Mouse (Mus musculus) gastrocnemius, postnatal 25 days (tissue): ENCODE data around the gene Ralgps2. TPM values are rescaled to one million over a fixed set of nuclear protein-coding genes. Genes with fewer than 3 reads are reported as not detected.

Experiments
- DNase-seq: peaks from one replicate; pipeline ENCODE4 v3.0.0; 2022
- total RNA-seq, 2 experiments: library from RNA; stranded (reverse); gene quantifications; 1 replicate in 1 of 2; 2 replicates in 1 of 2; pipeline ENCODE4 v1.2.3; 2021

The Ralgps2 gene
- total RNA-seq, 2 experiments from 2014 or later: 1.6 to 1.9 TPM

DNA sequence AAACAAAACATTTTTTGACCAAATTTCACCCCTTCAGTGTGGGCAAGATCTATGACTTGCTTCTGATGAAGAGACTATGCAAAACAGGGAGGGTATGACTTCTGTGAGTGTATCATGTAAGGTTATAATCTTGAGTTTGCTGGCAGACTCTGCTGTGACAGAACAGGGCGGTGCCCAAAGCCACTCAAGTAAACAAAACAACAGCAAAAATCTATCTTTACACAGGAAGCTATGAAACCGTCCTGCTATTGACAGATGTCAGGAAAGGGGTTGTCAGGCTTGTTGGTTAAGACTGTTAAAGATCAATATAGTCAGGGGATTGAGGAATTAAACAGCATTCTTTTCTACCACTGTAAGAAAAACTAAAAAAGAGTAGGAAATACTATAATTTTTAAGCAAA lies 33.8 kb downstream of the Ralgps2 start:
- DNase-seq: no peak

DNA sequence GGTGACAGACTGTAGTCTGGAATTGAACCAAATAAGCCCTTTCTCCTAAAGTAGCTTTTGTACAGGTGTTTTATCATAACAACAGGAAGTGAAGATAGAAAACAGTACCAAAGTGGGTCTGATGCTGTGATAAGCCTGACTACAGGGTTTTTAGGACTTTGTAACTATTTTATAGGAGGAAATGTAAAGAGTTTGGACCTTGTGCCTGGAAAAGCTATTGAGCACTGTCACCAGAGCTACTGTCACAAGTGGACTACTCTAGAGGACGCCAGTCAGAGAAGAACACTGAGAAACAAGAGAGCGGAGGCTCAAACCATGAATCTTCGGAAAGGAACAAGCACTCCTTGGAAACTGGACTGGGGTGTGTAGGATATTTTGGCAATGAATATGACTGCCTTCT lies 35.5 kb downstream of the Ralgps2 start:
- no peak for DNase-seq

DNA sequence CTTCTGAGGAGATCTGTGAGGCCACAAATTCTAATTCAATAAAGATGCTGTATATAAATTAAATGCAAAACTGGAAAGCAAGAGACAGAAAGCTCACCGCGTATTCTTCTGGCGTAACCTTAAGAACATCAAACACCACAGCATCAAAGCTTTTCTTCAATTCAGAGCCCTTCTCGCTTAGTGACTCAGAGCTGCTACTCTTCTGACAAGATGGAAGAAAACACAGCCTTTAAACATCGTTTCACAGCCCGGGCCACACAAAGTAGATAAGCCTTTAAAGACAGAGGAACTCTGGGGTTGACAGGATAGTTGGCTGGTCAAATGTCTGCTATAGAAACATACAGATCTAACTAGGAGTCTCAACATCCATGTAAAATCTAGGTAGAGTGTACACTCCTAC lies 37.7 kb downstream of the Ralgps2 start:
- DNase-seq: no peak

DNA sequence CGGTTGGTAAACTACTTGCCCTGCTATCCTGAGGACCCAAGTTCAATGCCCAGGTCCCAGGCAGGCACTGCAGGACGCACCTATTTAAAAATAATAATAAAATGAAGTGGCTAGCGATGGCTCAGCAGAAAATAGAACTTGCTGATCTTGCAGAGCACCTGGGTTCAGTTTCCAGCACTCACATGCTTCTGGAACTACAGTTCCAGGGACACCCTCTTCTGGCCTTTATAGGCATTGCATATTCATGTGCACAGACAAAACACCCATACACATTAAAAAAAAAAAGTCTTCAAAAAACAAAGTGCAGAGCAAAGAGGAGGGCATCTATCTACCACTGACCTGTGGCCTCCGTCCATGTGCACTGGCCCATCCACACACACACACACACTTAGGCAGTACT lies 47.9 kb downstream of the Ralgps2 start:
- DNase-seq: no peak

DNA sequence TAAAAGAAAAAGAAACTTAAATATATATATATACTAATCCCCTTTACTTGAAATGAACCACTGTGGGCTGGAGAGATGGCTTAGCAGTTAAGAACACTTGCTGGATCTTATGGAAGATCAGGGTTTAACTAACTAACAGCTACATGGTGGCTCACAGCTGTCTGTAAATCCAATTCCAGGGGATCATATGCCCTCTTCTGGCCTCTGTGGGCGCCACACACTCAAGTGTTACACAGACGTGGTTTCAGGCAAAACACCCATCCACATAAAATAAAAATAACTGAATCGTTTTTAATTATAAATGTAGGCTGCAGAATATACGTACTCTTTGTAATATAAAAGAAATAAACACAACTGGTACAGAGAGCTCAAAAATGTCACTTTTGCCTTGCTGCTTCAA lies 50.6 kb downstream of the Ralgps2 start:
- DNase-seq: no peak

DNA sequence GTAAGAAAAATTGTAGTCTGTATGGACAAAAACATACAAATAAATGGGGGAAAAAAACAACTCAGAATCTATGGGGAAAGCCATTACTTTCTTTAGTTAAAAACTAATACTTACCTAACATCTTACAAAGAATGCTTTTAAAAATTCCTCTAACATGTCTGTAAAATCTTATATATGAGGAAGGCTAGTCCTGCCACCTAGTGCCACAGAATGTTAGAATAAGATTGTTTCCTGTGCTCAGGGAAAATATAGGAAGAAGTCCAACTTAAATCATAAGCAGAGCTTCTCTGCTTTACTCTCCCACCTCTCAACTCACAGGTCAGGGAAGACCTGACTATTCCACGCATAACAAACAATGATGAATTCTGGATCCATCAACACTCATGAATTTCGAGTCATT lies 53.5 kb downstream of the Ralgps2 start:
- DNase-seq: no peak

GRCm38 (mm10) chr1:156884782-156885181 lies 54.6 kb downstream of the Ralgps2 start:
- no peak for DNase-seq

DNA sequence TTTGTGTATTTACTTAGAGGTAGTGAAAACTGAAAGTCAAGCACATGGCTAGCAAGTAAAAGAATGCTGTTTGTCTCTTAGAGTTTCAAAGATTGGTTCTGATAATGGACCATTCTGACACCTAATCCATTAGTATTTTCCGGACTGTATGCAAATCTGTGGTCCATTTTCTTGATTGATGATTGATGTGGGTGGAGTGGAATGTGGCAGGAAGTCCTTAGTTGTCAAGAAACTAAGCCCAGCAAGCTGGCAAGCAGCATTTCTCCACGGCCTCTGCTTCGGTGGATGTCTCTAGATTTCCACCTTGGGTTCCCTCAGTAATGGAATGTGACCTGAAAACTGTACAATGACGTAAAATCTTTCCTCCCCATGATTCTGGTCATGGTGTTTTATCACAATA lies 68.8 kb downstream of the Ralgps2 start:
- no peak for DNase-seq

GRCm38 (mm10) chr1:156870028-156870427 lies 69.4 kb downstream of the Ralgps2 start:
- DNase-seq: no peak

- no peak for DNase-seq
These were observed 75.2 kb downstream of the Ralgps2 start for GRCm38 (mm10) chr1:156864240-156864639.

GRCm38 (mm10) chr1:156863726-156864125 lies 75.7 kb downstream of the Ralgps2 start:
- DNase-seq: no peak

GRCm38 (mm10) chr1:156861475-156862043 lies 77.9 kb downstream of the Ralgps2 start:
- DNase-seq: no peak

DNA sequence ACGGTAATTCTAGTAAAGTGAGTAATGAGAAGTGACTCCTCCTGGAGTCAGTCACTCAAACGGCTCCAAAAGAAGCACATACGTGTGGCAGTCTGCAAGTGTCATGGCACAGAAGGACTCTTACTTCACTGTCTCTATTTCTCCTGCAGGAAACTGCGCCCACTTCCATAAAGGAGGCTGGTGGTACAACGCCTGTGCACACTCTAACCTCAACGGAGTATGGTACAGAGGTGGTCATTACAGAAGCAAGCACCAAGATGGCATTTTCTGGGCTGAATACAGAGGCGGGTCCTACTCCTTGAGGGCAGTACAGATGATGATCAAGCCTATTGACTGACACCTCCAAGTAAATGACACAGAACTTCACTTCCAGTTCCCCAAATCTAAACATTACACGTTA lies 79.2 kb downstream of the Ralgps2 start:
- no peak for DNase-seq

GRCm38 (mm10) chr1:156859711-156860250 lies 79.6 kb downstream of the Ralgps2 start:
- no peak for DNase-seq

DNA sequence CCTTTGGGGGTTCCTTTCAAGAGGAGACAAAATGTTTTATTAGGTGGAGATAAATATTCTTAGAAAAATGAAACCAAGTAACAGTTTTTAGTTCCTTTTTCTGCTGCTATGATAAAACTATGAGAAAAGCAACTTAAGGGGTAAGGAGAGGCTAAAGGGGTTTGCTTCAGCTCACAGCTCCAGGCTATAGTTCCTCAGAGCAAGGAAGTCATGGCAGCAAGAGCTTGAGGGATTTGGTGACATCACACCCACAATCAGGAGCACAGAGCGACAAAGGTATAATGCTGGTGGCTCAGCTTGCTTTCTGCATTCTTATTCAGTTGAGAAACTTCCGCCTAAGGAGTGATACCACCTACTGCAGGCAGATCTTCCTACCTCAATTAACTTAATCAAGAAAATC lies 80.3 kb downstream of the Ralgps2 start:
- no peak for DNase-seq

DNA sequence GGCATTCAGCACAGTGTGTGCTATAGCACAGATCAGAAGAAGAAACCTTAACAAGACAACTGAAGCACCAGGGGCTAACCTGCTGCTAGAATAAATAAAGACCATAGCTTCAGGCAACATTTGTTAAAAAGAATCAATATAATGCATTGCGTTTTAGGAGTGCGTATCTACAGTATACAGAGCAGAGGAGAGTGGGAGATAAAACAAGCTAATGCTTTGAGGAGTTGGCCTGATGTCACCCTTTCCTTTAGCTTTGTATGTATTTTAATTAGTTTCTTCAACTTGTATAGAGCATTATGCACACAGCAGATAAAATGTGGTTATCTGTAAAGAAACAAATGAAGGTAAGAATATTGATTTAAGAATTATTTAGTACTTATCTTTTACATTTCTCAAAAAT lies 82.8 kb downstream of the Ralgps2 start:
- no peak for DNase-seq

GRCm38 (mm10) chr1:156854558-156854957 lies 84.9 kb downstream of the Ralgps2 start:
- DNase-seq: no peak

GRCm38 (mm10) chr1:156852872-156853271 lies 86.6 kb downstream of the Ralgps2 start:
- DNase-seq: no peak

DNA sequence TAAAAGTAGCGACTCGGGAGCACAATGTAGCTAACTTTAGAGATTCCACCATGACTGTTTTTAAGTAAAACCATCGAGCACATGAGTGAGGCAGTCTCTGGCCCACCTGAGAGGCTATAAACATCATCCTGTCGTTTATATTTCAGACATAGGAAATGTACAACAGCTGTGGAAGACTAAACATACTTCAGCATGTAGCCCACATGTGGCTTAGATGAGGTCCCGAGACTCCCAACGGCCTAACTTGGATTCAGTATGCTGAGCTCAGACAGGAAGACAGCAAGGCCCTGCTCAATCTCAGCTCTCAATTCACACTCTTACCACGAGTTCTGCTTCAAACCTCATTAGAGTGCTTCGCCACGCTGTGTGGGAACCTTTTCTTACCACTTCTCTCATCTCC lies 87.0 kb downstream of the Ralgps2 start:
- no peak for DNase-seq

DNA sequence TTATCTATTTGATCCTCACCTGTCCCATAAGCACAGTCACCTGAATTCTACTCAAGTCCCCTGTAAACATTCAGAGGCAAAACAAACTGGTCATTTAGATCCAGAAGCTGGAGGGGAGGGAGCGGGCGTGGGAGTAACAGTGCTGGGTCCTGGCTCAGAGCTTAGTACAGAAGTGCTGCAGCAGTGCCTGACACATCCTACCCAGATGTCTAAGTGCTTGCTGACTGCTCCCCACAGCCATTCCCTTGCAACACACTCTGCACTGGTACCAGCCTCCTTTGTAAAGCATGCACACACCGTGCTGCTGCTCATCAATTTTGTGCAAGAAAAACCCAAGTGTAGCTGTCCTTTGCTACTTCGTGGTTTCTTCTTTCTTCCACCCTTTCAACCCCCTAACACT lies 92.3 kb downstream of the Ralgps2 start:
- DNase-seq: no peak

DNA sequence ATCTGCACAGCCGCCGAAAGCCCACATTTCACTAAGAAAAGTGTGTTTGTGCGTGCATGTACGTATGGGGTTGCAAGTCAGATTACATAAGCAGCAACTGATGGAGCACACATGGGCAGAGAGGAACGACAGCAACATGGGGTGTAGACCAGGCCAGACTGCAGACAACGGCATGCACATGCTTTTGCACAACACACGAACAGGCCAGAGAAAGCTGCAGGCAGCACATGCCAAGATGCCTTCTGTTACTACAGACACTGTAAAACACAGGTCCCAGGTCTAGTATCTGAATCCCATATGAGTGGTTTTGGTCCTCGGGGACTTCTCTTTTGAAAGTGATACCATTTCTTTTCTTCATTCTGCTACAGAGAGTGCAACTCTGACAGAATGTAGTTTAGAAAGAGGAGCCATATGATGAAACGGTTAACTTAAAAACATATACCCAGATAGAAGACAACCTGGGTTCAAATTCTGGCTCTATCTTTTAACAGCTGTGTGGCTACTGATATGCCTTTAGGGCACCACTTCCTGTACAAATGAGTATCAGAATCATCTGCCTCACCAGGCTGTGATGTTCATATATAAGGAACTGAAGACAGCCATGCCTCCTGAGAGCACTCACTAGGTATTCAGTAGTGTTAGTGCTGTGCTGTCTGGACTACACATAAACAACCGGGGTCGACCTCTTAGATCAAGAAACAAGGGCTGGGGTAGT lies 97.6 kb downstream of the Ralgps2 start:
- DNase-seq: no peak

DNA sequence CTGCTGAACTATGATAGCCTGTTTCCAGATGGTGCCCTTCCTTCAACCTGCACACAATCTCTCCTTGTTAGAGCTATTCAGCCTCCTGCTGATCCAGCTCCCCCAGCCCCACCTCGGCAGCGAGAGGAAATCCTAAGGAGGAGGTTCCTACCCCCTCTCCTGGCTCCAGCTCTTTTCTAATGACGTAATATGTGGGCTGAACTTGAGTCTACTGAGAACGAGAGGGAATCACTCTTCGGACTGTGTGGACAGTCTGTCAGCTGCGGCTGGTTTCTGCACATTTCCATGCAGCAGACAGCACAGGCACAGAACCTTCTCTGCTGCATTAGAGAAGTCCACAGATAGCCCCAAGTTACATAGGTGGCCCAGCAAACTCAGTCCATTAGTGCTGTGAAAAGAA lies 100.7 kb downstream of the Ralgps2 start:
- peak; percentile 59 for DNase-seq

GRCm38 (mm10) chr1:156838177-156838576 lies 101.2 kb downstream of the Ralgps2 start, which contains the start of gene Angptl1:
TSS of gene Angptl1 (plus strand) at chr1:156838562.
- DNase-seq: no peak

GRCm38 (mm10) chr1:156819236-156819635 lies 120.2 kb downstream of the Ralgps2 start:
- DNase-seq: no peak
